Mouse (Mus musculus) liver, adult 2 months (tissue): Measurements from ENCODE around the gene Dhrs13.

Experiments used
- CTCF ChIP-seq: fragments of 200-500 bp; IDR thresholded peaks from 2 replicates; pipeline ENCODE4 v1.5.1; 2011; ENCODE audit warnings: low read depth, low read length, control low read depth
- POLR2A ChIP-seq: fragments of 200-500 bp; IDR thresholded peaks from 2 replicates; pipeline ENCODE4 v1.6.1; 2011; ENCODE audit warnings: low read length, control low read depth; ENCODE audit not compliant: insufficient read depth; ENCODE audit errors: extremely low read depth

GRCm38 (mm10) chr11:78031947-78032808 lies at the start of gene Dhrs13:
- TF ChIP-seq POLR2A (no peak), CTCF (peak; percentile 84)
